Mouse (Mus musculus) ES-Bruce4 (cell line): ENCODE measurements at regions not wholly inside any gene's neighbourhood (a gene's known extent, or its start where the extent isn't known, plus 50 kb on each side); places are given as distances from the start of the nearest gene placed in this dataset.

ENCODE experiments used
- H3K27ac ChIP-seq: 2 replicates; pipeline ENCODE4 v1.5.1; 2012; ENCODE audit warnings: low read length, inconsistent platforms; ENCODE audit not compliant: insufficient read depth
- H3K27me3 ChIP-seq: 2 replicates; pipeline ENCODE4 v1.6.1; 2012; ENCODE audit warnings: mild to moderate bottlenecking, low read length, inconsistent platforms; ENCODE audit not compliant: control insufficient read depth, poor library complexity, insufficient read depth, severe bottlenecking
- H3K36me3 ChIP-seq: 2 replicates; pipeline ENCODE4 v1.6.1; 2012; ENCODE audit warnings: inconsistent platforms, mild to moderate bottlenecking, low read length, moderate library complexity; ENCODE audit not compliant: control insufficient read depth, poor library complexity, insufficient read depth, severe bottlenecking
- H3K4me1 ChIP-seq: one replicate; pipeline ENCODE4 v1.8.1; 2011; ENCODE audit warnings: low read length; ENCODE audit not compliant: control insufficient read depth, insufficient read depth
- H3K4me3 ChIP-seq: 2 replicates; pipeline ENCODE4 v1.5.1; 2011; ENCODE audit warnings: low read depth, mild to moderate bottlenecking, low read length
- H3K9ac ChIP-seq: 2 replicates; pipeline ENCODE4 v1.6.1; 2012; ENCODE audit warnings: low read depth, mild to moderate bottlenecking, inconsistent platforms; ENCODE audit not compliant: poor library complexity, severe bottlenecking
- H3K9me3 ChIP-seq: replicated peaks from 2 replicates; pipeline ENCODE4 v1.6.1; 2012; ENCODE audit warnings: mild to moderate bottlenecking, low read length, inconsistent platforms; ENCODE audit not compliant: control insufficient read depth, poor library complexity, insufficient read depth, severe bottlenecking
- CTCF ChIP-seq: IDR thresholded peaks from one replicate; pipeline ENCODE4 v1.8.1; 2011; ENCODE audit warnings: low read depth, low read length
- EP300 ChIP-seq: IDR thresholded peaks from 2 replicates; pipeline ENCODE4 v1.6.1; 2011; ENCODE audit warnings: low read depth, low read length; ENCODE audit not compliant: insufficient read depth
- POLR2A ChIP-seq: IDR thresholded peaks from one replicate; pipeline ENCODE4 v1.8.1; 2011; ENCODE audit warnings: low read length; ENCODE audit not compliant: insufficient read depth

DNA sequence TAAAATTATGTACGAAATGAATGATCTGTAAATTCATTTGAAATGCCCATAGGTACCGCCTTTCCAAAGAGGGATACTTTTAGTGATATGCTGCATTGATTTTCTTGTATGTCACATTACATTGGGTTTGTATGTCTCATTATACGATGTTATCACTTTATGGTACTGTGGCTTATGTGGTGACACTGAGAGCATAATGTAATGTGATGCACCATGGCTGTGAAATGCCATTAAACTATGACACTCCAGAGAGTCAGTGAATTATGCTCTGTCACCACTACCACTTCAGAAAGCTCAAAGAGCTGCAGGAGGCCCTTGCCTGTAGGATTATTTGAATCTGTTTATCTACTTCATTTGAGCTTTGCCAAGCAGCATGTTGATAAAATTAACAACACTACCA, 695.4 kb upstream of the Slc10a2 start:
- Histone ChIP-seq H3K9me3 (peaks cover 28% of the 10 kb centered on the region), H3K36me3 (no peaks in the 10 kb centered on the region), H3K9ac (no peak overlapping the region), H3K4me3 (no peak overlapping the region), H3K27me3 (no peaks in the 10 kb centered on the region), H3K4me1 (no peaks in the 10 kb centered on the region), H3K27ac (no peak overlapping the region)
- no peak for TF ChIP-seq EP300
- TF ChIP-seq POLR2A, result no peak
- TF ChIP-seq CTCF, result no peak

DNA sequence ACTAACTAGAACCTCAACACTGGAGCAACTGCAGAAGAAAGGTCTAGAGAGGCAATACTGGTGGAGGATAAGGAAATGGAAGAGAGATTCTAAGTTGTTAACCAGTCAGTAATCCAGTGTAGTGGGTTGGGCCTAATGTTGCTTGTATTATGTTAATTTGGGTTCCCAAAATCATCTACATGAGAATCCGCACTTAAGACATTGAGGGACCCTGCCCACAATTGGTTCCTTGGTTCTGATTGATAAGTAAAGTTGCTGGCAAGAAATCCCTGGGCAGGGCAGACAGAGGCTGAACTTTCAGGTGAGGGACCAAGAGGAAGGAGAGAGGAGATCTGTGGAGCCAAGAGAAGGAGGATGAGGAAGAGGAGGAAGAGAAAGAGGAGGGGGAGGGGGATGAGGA, 651.2 kb upstream of the Slc10a2 start:
- Histone ChIP-seq H3K9ac (no peak overlapping the region), H3K9me3 (no peaks in the 10 kb centered on the region), H3K4me1 (no peaks in the 10 kb centered on the region), H3K4me3 (no peak overlapping the region), H3K27me3 (no peaks in the 10 kb centered on the region), H3K27ac (peak overlapping the region; percentile 65; the same call in 1 of the 2 replicates), H3K36me3 (no peaks in the 10 kb centered on the region)
- TF ChIP-seq POLR2A, result no peak
- TF ChIP-seq CTCF, result no peak
- 0 out of 2 replicates have a peak, but pooled peaks have one; percentile 35 for TF ChIP-seq EP300

GRCm38 (mm10) chr8:5739503-5739902, 634.4 kb upstream of the Slc10a2 start:
- Histone ChIP-seq H3K36me3 (no peaks in the 10 kb centered on the region), H3K27ac (no peak overlapping the region), H3K9me3 (no peaks in the 10 kb centered on the region), H3K4me1 (no peaks in the 10 kb centered on the region), H3K9ac (no peak overlapping the region), H3K4me3 (no peak overlapping the region), H3K27me3 (no peaks in the 10 kb centered on the region)
- TF ChIP-seq CTCF, result peak; percentile 43
- no peak for TF ChIP-seq EP300
- TF ChIP-seq POLR2A, result no peak

DNA sequence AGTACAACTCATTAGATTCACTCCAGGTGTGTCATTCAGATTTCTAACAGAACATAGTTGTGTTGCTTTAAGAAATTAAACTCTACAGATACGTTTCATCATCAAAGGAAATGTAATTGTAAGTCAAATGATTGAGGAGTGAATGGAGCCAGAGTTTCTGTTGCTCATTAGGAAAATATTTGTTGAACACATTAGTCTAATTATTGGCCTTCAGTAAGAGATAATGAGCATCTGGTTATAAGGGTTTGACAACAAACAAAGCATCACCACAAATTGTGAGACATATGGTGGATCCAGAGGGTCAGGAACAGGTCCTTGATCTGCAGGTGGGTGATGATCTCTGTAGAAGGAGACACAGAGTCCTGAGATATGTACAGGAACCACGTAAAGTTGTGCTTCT, 622.3 kb upstream of the Slc10a2 start:
- TF ChIP-seq POLR2A (no peak), CTCF (no peak), EP300 (no peak)
- H3K4me3 ChIP-seq, result no peak overlapping the region
- H3K27me3 ChIP-seq, result no peaks in the 10 kb centered on the region
- H3K4me1 ChIP-seq, result no peaks in the 10 kb centered on the region
- no peak overlapping the region for H3K9ac ChIP-seq
- H3K9me3 ChIP-seq, result no peaks in the 10 kb centered on the region
- no peaks in the 10 kb centered on the region for H3K36me3 ChIP-seq
- no peak overlapping the region for H3K27ac ChIP-seq

DNA sequence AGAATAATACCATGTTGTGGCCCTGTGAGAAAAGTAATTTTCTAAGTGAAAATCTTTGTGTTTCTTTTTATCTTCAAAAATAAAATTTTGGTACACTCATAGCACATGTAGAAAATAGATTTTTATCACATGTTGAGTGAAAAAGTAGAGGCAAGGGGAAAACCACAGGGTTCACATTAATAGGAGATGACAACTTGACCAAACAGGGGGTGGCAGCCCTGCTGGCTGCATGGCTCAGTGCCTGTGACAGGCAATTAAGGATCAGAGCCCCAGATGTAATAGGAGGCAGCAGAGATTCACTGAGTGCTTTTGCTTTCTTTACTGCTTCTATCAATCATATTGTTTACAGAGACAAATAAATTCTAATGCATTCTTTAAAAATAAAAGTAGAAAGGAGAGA, 582.8 kb upstream of the Slc10a2 start:
- no peaks in the 10 kb centered on the region for H3K27me3 ChIP-seq
- TF ChIP-seq POLR2A (no peak), EP300 (no peak), CTCF (no peak)
- no peak overlapping the region for H3K9ac ChIP-seq
- H3K9me3 ChIP-seq, result no peaks in the 10 kb centered on the region
- H3K27ac ChIP-seq, result no peak overlapping the region
- H3K4me3 ChIP-seq, result no peak overlapping the region
- no peaks in the 10 kb centered on the region for H3K4me1 ChIP-seq
- no peaks in the 10 kb centered on the region for H3K36me3 ChIP-seq

- Histone ChIP-seq H3K4me3 (no peak overlapping the region), H3K27me3 (no peaks in the 10 kb centered on the region), H3K9ac (no peak overlapping the region), H3K36me3 (no peaks in the 10 kb centered on the region), H3K27ac (no peak overlapping the region), H3K4me1 (no peaks in the 10 kb centered on the region), H3K9me3 (no peaks in the 10 kb centered on the region)
- TF ChIP-seq POLR2A (no peak), EP300 (no peak), CTCF (no peak)
Measured at GRCm38 (mm10) chr8:5674971-5675370, 569.8 kb upstream of the Slc10a2 start.
